Mouse (Mus musculus): Measurements from ENCODE around the gene Fam163a. TPM values are rescaled to one million over a fixed set of nuclear protein-coding genes. Genes with fewer than 3 reads are reported as not detected.

The Fam163a gene
- polyA plus RNA-seq, 1 experiment from 2014 or later: 0.89 TPM

Other genes with a start within 250 kb of the Fam163a start
- gene Cep350, start 231.8 kb downstream of the Fam163a start, polyA plus RNA-seq (2015; fragmentation: Nextera tagmentation; extraction: Ambion mirVana): 10.6 and 10.8 TPM in 2 replicates
- gene Tor1aip2, start 169.6 kb downstream of the Fam163a start, polyA plus RNA-seq (2015; fragmentation: Nextera tagmentation; extraction: Ambion mirVana): 105 and 110 TPM in 2 replicates
- gene Tor1aip1, start 168.5 kb downstream of the Fam163a start, polyA plus RNA-seq (2015; fragmentation: Nextera tagmentation; extraction: Ambion mirVana): 43.6 and 50.9 TPM in 2 replicates
- gene Tdrd5, start 98.6 kb upstream of the Fam163a start, polyA plus RNA-seq (2015; fragmentation: Nextera tagmentation; extraction: Ambion mirVana): 0.96 TPM in 2 replicates
- gene Nphs2, start 105.7 kb upstream of the Fam163a start, polyA plus RNA-seq (2015; fragmentation: Nextera tagmentation; extraction: Ambion mirVana): 0.16 TPM in 1 of 2 replicates, not detected in the other
- gene Gm2000, start 161.0 kb upstream of the Fam163a start, polyA plus RNA-seq (2015; fragmentation: Nextera tagmentation; extraction: Ambion mirVana): 783 and 826 TPM in 2 replicates
- 0.10 and 0.42 TPM in 2 replicates for gene Axdnd1, start 216.1 kb upstream of the Fam163a start, polyA plus RNA-seq (2015; fragmentation: Nextera tagmentation; extraction: Ambion mirVana)